Mouse (Mus musculus): Measurements from ENCODE around the gene Galntl6.
A peak's percentile ranks its signal among the peaks of the same experiment; 100 is the strongest.

The Galntl6 gene

GRCm38 (mm10) chr8:57842462-57843391 lies 1069.7 kb downstream of the Galntl6 start:
- DNase-seq (ENCODE audit: extremely low spot score) = no peak

- DNase-seq (ENCODE audit: extremely low spot score) = no peak
These were observed 1071.0 kb downstream of the Galntl6 start for GRCm38 (mm10) chr8:57841446-57841845.

GRCm38 (mm10) chr8:57837384-57837783 lies 1075.1 kb downstream of the Galntl6 start:
- no peak for DNase-seq (ENCODE audit: extremely low spot score)

GRCm38 (mm10) chr8:57836981-57837380 lies 1075.5 kb downstream of the Galntl6 start:
- no peak for DNase-seq (ENCODE audit: extremely low spot score)

- DNase-seq (ENCODE audit: extremely low spot score) = no peak
These were observed 1076.1 kb downstream of the Galntl6 start for GRCm38 (mm10) chr8:57836201-57836883.

- no peak for DNase-seq (ENCODE audit: extremely low spot score)
These were observed 1089.3 kb downstream of the Galntl6 start for GRCm38 (mm10) chr8:57823151-57823550.

- no peak for DNase-seq (ENCODE audit: extremely low spot score)
These were observed 1096.4 kb downstream of the Galntl6 start for GRCm38 (mm10) chr8:57816034-57816433.

- DNase-seq (ENCODE audit: extremely low spot score) = no peak
These were observed 1105.4 kb downstream of the Galntl6 start for GRCm38 (mm10) chr8:57807060-57807459.

GRCm38 (mm10) chr8:57805094-57805493 lies 1107.3 kb downstream of the Galntl6 start:
- DNase-seq (ENCODE audit: extremely low spot score) = no peak

GRCm38 (mm10) chr8:57803821-57804220 lies 1108.6 kb downstream of the Galntl6 start:
- no peak for DNase-seq (ENCODE audit: extremely low spot score)

- no peak for DNase-seq (ENCODE audit: extremely low spot score)
These were observed 1111.2 kb downstream of the Galntl6 start for GRCm38 (mm10) chr8:57801197-57801596.

- peak; percentile 83 for DNase-seq (ENCODE audit: extremely low spot score)
These were observed 1112.1 kb downstream of the Galntl6 start for GRCm38 (mm10) chr8:57800327-57800726.

- peak; percentile 68 for DNase-seq (ENCODE audit: extremely low spot score)
These were observed 1112.6 kb downstream of the Galntl6 start for GRCm38 (mm10) chr8:57799797-57800204.

GRCm38 (mm10) chr8:57793455-57793854 lies 1119.0 kb downstream of the Galntl6 start:
- DNase-seq (ENCODE audit: extremely low spot score) = no peak

- DNase-seq (ENCODE audit: extremely low spot score) = no peak
These were observed 1120.2 kb downstream of the Galntl6 start for GRCm38 (mm10) chr8:57792246-57792645.

- no peak for DNase-seq (ENCODE audit: extremely low spot score)
These were observed 1121.1 kb downstream of the Galntl6 start for GRCm38 (mm10) chr8:57791309-57791721.

- no peak for DNase-seq (ENCODE audit: extremely low spot score)
These were observed 1132.9 kb downstream of the Galntl6 start for GRCm38 (mm10) chr8:57779551-57779950.

- no peak for DNase-seq (ENCODE audit: extremely low spot score)
These were observed 1134.3 kb downstream of the Galntl6 start for GRCm38 (mm10) chr8:57777988-57778721.

GRCm38 (mm10) chr8:57776723-57777122 lies 1135.7 kb downstream of the Galntl6 start:
- no peak for DNase-seq (ENCODE audit: extremely low spot score)

GRCm38 (mm10) chr8:57772732-57773265 lies 1139.6 kb downstream of the Galntl6 start:
- DNase-seq (ENCODE audit: extremely low spot score) = no peak

- no peak for DNase-seq (ENCODE audit: extremely low spot score)
These were observed 1144.9 kb downstream of the Galntl6 start for GRCm38 (mm10) chr8:57767541-57767940.

Measured in embryo, embryonic 9.5 days (tissue).